10 mouse cellular contexts compared by ENCODE assay signal in the genomic region with DNA sequence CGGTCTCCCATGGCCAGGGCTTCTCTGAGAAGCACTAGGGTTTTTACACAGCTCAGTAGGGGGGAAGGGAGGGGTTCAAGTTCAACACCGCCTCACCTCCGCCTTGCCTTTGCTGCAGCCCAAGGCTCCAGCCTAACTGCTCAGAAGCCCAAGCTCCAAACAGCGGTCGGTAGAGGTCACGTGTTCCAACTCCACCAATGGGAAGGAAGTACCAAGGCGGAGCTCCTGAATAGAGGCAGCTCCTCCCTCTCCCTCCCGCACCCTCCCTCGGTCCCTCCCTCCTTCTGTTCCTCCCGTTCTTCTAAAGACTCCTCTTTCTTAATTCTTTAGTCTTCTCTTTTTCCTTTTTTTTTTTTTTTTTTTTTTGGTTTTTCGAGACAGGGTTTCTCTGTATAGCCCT. TPM values are rescaled to one million over a fixed set of nuclear protein-coding genes. Genes with fewer than 3 reads are reported as not detected.
DNase-seq lines count a peak whose midpoint lies in the region; ATAC-seq lines count a peak whose summit lies in the region.
"Had no signal": no experiment of that assay in that cellular context is flagged by ENCODE, and none has a peak within 500 bp of the region (broad histone marks: within the 10 kb centered on the region; RNA-seq: fewer than 3 reads in every experiment).

No protein-coding gene starts in this region.

- DNase-seq in thymus, postnatal 36 days: peak; percentile 19 to 30
- DNase-seq in thymus, postnatal 10 days (ENCODE audit: low spot score in 2 of 2): no peak
- DNase-seq in lung, postnatal 14 days: peak; percentile 24
- DNase-seq in left cerebral cortex, adult 18-20 months (ENCODE audit: low spot score in 2 of 2): no peak
- no peak for DNase-seq in ovary, postnatal 36 days (ENCODE audit: low spot score)

- ATAC-seq in common myeloid progenitor, adult 5-6 weeks (replicated peaks; ENCODE audit: low read depth, poor library complexity, severe bottlenecking): 0 out of 2 replicates have a peak, but pooled peaks have one; percentile 25
- ATAC-seq in activated CD4-positive, CD25-positive, alpha-beta regulatory T cell, adult 4 months: no peak
- ATAC-seq: hindbrain, postnatal 0 days had no signal

RNA-seq across cellular contexts. Expression of a gene that starts 1.5 kb away (rescaled TPM):
- total RNA-seq in common myeloid progenitor, adult 5-6 weeks (2017): not detected in 2 replicates
- not detected for total RNA-seq in left cerebral cortex, adult 18-20 months (2021)
- polyA plus RNA-seq in activated CD4-positive, CD25-positive, alpha-beta regulatory T cell, adult 4 months (2017; shearing (Covaris generic)): under 1 TPM in 1 of 2 experiments, not detected in 1; 0.77 TPM
- total RNA-seq: hindbrain, postnatal 0 days; layer of hippocampus, adult 18-20 months had no signal
- polyA plus RNA-seq: hindbrain, postnatal 0 days; limb, embryonic 13.5 days had no signal

RNA-seq across cellular contexts. Expression of a gene that starts 9.6 kb away (rescaled TPM):
- 73.9 and 83.7 TPM in 2 replicates for total RNA-seq in common myeloid progenitor, adult 5-6 weeks (2017)
- 10 to 100 TPM; 67.7 to 71.2 TPM for total RNA-seq in left cerebral cortex, adult 18-20 months (2021)
- polyA plus RNA-seq in activated CD4-positive, CD25-positive, alpha-beta regulatory T cell, adult 4 months (2017; shearing (Covaris generic)): 10 to 100 TPM; 32.0 to 47.5 TPM

RNA-seq across cellular contexts. Expression of a gene that starts 27.0 kb away (rescaled TPM):
- 1.0 and 1.6 TPM in 2 replicates for total RNA-seq in common myeloid progenitor, adult 5-6 weeks (2017)
- 10 to 100 TPM in 1 of 2 experiments, 1 to 10 TPM in 1; 8.6 to 10.7 TPM for total RNA-seq in left cerebral cortex, adult 18-20 months (2021)
- polyA plus RNA-seq in activated CD4-positive, CD25-positive, alpha-beta regulatory T cell, adult 4 months (2017; shearing (Covaris generic)): 1 to 10 TPM; 1.5 to 1.6 TPM

Comparison
In these comparisons a context has a peak if more than half of its experiments do, and no peak if none do; other contexts are left out.
1. DNase-seq: peak in thymus, postnatal 36 days (2 of 2) and lung, postnatal 14 days (single experiment); none in thymus, postnatal 10 days (0 of 2), left cerebral cortex, adult 18-20 months (0 of 2) and ovary, postnatal 36 days (single experiment).